Mouse (Mus musculus): Measurements from ENCODE around the gene Adcy3. TPM values are rescaled to one million over a fixed set of nuclear protein-coding genes. Genes with fewer than 3 reads are reported as not detected.
"Not testable (repeated sequence)": the region's sequence is repeated elsewhere in the genome, so short reads cannot be mapped to it uniquely, and the experiment has no call there.

Gene Adcy3
- total RNA-seq, 2 experiments from 2014 or later, result 0.38 to 5.3 TPM

DNA sequence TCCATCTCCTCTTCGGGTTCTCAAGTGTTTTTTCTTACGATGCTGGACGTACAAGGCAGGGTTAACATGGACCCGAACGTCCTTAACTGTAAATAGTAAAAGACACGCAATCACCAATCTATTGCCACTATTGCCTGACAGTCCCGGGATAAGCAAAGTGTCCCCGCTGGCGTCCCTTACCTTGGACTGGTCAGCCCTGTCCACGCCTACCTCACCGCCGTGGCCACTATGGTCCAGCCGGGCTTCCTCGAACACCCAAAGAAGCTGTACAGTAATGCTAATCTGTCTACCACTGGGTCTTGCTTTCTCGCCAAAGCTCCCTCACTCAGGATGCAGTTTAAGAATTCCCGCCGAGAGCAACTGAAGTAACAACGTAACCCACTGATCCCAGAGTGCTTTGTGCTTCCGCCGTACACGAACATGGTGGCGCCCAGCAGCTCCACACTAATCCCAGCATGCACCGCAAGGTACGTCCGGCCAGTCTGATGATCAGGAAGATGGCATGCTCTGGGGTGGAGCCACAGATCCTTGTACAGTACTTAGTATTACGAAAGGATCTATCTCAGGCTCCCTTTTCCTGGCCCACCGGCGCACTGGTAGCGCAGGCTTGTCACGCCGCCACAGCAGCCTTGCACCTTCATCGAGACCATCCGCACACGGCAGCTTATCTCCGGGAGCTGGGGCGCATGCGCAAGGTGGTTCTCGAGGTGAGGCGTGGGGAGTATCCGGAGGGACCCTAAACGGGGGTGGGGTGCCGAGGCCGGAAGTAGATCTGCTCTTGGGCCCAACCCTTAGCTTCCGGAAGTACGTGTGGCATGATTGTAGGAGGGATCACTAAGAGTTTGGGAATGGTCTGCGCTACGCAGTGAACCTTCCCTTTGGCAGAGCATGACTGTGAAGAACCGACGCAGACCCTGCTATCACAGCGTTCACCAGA, 100.9 kb downstream of the Adcy3 start, which contains the start of the genes Ptrhd1 and Cenpo:
Gene Ptrhd1 (plus strand): TSS at position 456 of the 937 bp plus-strand sequence.
Gene Cenpo (minus strand): TSS at position 723 of the 937 bp plus-strand sequence.
- ATAC-seq (replicated peaks; ENCODE audit: low FRiP score, poor library complexity, severe bottlenecking), result peak; percentile 96

GRCm38 (mm10) chr12:4237481-4237880, 104.6 kb downstream of the Adcy3 start:
- no peak for ATAC-seq (replicated peaks; ENCODE audit: low FRiP score, poor library complexity, severe bottlenecking)

DNA sequence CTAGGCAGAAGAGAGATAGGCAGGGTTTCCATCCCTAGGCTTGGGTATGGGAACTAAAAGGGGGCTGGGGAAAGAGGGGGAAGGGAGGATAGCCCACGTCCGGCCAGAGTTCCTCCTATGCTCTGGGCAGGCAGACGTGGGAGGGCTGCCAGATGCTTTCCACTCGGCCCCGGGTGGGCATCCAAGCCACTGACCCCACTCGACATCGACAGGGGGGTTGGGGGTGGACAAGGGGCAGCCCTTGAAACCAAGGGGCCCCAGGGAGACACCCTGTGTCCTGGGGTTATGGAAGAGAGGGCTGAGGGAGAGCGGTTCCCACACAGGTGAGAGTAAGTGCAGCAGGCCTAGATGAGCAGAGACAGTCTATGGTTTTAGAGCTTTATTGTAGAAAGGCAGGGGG, 107.4 kb downstream of the Adcy3 start:
- ATAC-seq (replicated peaks; ENCODE audit: low FRiP score, poor library complexity, severe bottlenecking), result not testable (repeated sequence)

DNA sequence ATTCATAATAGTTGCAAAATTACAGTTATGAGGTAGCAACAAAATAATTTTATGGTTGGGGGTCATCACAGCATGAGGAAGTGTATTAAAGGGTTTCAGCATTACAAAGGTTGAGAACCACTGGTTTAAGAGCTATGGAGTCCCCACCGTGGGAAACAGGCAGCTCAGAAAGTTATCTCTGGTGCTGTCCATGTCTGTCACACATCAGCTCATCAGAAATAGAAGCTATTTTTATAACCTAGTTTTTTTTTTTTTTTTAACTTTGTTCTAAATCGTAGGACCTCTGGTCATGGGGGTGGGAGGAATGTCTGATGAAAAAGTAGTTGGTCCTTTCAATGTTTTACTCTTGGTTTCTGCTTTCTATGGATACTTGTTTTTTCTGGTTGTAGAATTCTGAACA, 110.9 kb downstream of the Adcy3 start:
- ATAC-seq (replicated peaks; ENCODE audit: low FRiP score, poor library complexity, severe bottlenecking), result no peak

DNA sequence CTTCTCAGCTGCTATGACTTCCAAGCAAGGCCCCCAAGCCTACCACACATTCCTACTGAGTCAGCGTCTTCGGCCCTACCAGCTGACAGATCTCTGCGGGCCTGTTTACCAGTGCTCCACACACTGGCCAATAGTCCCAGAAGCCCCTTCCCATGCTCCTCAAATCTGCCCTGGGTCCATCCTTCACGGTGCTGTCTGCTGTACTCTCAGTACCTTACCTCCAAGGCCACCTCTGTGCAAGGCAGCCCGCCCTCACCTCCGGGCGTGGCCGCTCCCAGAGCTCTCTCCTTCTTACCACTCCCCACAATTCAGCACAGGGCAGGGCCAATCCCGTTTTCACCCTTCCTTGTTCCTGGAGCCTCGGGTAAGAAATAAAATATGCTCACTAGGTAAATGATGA, 112.8 kb downstream of the Adcy3 start:
- ATAC-seq (replicated peaks; ENCODE audit: low FRiP score, poor library complexity, severe bottlenecking), result no peak

DNA sequence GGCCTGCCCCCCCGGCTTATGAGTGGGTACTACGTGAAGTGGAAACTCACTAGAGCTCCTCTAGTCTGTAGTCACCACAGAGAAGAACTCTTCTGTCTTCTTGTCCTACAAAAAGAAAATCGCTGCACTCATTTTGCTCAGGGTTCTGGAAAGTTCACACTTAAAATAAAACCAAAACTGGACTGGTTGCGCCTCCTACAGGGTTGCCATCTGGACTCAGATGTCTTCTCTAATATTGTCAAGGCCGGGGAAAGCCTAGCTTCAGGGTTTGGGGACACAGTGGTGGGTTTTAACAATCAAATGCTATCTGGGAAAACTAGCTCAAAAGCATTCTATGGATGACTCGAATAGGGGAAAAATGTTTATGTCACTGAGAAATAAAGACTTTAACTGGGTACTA, 116.9 kb downstream of the Adcy3 start:
- ATAC-seq (replicated peaks; ENCODE audit: low FRiP score, poor library complexity, severe bottlenecking), result no peak

GRCm38 (mm10) chr12:4252742-4253655, 120.1 kb downstream of the Adcy3 start:
- ATAC-seq (replicated peaks; ENCODE audit: low FRiP score, poor library complexity, severe bottlenecking), result peak; percentile 76

Other genes with a start within 250 kb of the Adcy3 start
- gene Pomc, start 178.2 kb upstream of the Adcy3 start, total RNA-seq (2015; ENCODE audit: low replicate concordance), result not detected in 2 replicates
- not detected in 2 replicates for gene Pomc, start 178.2 kb upstream of the Adcy3 start, total RNA-seq (2017; ENCODE audit: low replicate concordance)
- gene Efr3b, start 94.2 kb upstream of the Adcy3 start, total RNA-seq (2015; ENCODE audit: low replicate concordance), result not detected in 2 replicates
- gene Efr3b, start 94.2 kb upstream of the Adcy3 start, total RNA-seq (2017; ENCODE audit: low replicate concordance), result 9.2 TPM in 1 of 2 replicates, not detected in the other
- 0.63 and 0.96 TPM in 2 replicates for gene Dnajc27, start 50.5 kb upstream of the Adcy3 start, total RNA-seq (2015; ENCODE audit: low replicate concordance)
- 0.26 and 4.2 TPM in 2 replicates for gene Dnajc27, start 50.5 kb upstream of the Adcy3 start, total RNA-seq (2017; ENCODE audit: low replicate concordance)
- 0.42 and 3.7 TPM in 2 replicates for gene Ptrhd1, start 100.9 kb downstream of the Adcy3 start, total RNA-seq (2015; ENCODE audit: low replicate concordance)
- gene Ptrhd1, start 100.9 kb downstream of the Adcy3 start, total RNA-seq (2017; ENCODE audit: low replicate concordance), result 1.3 and 1.5 TPM in 2 replicates
- gene Cenpo, start 101.2 kb downstream of the Adcy3 start, total RNA-seq (2015; ENCODE audit: low replicate concordance), result 4.8 and 6.3 TPM in 2 replicates
- 13.0 and 22.8 TPM in 2 replicates for gene Cenpo, start 101.2 kb downstream of the Adcy3 start, total RNA-seq (2017; ENCODE audit: low replicate concordance)

All from erythroblast, adult 5-6 weeks (primary cell).